Mouse (Mus musculus) layer of hippocampus, adult 2 months (tissue): ENCODE results near the gene Sec24a. TPM values are rescaled to one million over a fixed set of nuclear protein-coding genes. Genes with fewer than 3 reads are reported as not detected.
"Not testable (repeated sequence)": the region's sequence is repeated elsewhere in the genome, so short reads cannot be mapped to it uniquely, and the experiment has no call there.

Experiments used
- DNase-seq, 2 experiments: peaks; one replicate each; pipeline ENCODE4 v3.0.0; 2022; ENCODE audit warnings: low spot score in 2 of 2
- H3K27ac ChIP-seq: fragments of 200-600 bp; 2 replicates; pipeline ENCODE4 v1.8.1; 2022
- H3K4me3 ChIP-seq: fragments of 200-600 bp; 2 replicates; pipeline ENCODE4 v1.8.1; 2022; ENCODE audit warnings: mild to moderate bottlenecking
- CTCF ChIP-seq: fragments of 200-600 bp; conservative IDR thresholded peaks from 2 replicates; pipeline ENCODE4 v1.8.1; 2022; ENCODE audit warnings: antibody characterized with exemption, mild to moderate bottlenecking, moderate library complexity
- total RNA-seq, 2 experiments: library from RNA; stranded (reverse); gene quantifications; 2 replicates each; pipeline ENCODE4 v1.2.3; 2021

The Sec24a gene
- total RNA-seq, 2 experiments from 2014 or later: 17.6 to 21.6 TPM

- H3K27ac ChIP-seq: no peak overlapping the region
- no peak for TF ChIP-seq CTCF
- H3K4me3 ChIP-seq: no peak overlapping the region
- no peak for DNase-seq
Observed at GRCm38 (mm10) chr11:51694984-51695383, 68.5 kb downstream of the Sec24a start.

GRCm38 (mm10) chr11:51690597-51690996 lies 72.8 kb downstream of the Sec24a start:
- not testable (repeated sequence) for DNase-seq, H3K4me3 ChIP-seq, H3K27ac ChIP-seq
- peak; percentile 30 for TF ChIP-seq CTCF

GRCm38 (mm10) chr11:51689343-51689742 lies 74.1 kb downstream of the Sec24a start:
- no peak for TF ChIP-seq CTCF
- Histone ChIP-seq H3K27ac (peak overlapping the region; percentile 100), H3K4me3 (peak overlapping the region; percentile 96)
- DNase-seq: no peak

GRCm38 (mm10) chr11:51688330-51689328 lies 74.8 kb downstream of the Sec24a start, which contains the start of gene 0610009B22Rik:
TSS of gene 0610009B22Rik (minus strand) at chr11:51688874.
- peak; percentile 100 for DNase-seq
- TF ChIP-seq CTCF: no peak
- H3K4me3 ChIP-seq: peak within 1 kb of the TSS; percentile 96
- peak within 1 kb of the TSS; percentile 100 for H3K27ac ChIP-seq

- no peak for TF ChIP-seq CTCF
Observed at GRCm38 (mm10) chr11:51681976-51682374, 81.5 kb downstream of the Sec24a start.

GRCm38 (mm10) chr11:51681324-51681975 lies 82.0 kb downstream of the Sec24a start:
- DNase-seq: peak; percentile 89 to 93
- peak; percentile 96 for TF ChIP-seq CTCF

More at GRCm38 (mm10) chr11:51681976-51682374, 81.5 kb downstream of the Sec24a start:
- H3K27ac ChIP-seq: no peak overlapping the region
- DNase-seq: no peak
- no peak overlapping the region for H3K4me3 ChIP-seq

GRCm38 (mm10) chr11:51679466-51679865 lies 84.0 kb downstream of the Sec24a start:
- H3K4me3 ChIP-seq: no peak overlapping the region
- no peak overlapping the region for H3K27ac ChIP-seq
- TF ChIP-seq CTCF: no peak
- no peak for DNase-seq

More at GRCm38 (mm10) chr11:51681324-51681975, 82.0 kb downstream of the Sec24a start:
- Histone ChIP-seq H3K4me3 (no peak overlapping the region), H3K27ac (no peak overlapping the region)

GRCm38 (mm10) chr11:51677737-51678418 lies 85.6 kb downstream of the Sec24a start:
- Histone ChIP-seq H3K4me3 (no peak overlapping the region), H3K27ac (no peak overlapping the region)
- no peak for DNase-seq
- no peak for TF ChIP-seq CTCF

GRCm38 (mm10) chr11:51675386-51675785 lies 88.0 kb downstream of the Sec24a start:
- Histone ChIP-seq H3K27ac (no peak overlapping the region), H3K4me3 (no peak overlapping the region)
- no peak for TF ChIP-seq CTCF
- no peak for DNase-seq

- Histone ChIP-seq H3K27ac (no peak overlapping the region), H3K4me3 (no peak overlapping the region)
- no peak for DNase-seq
- TF ChIP-seq CTCF: no peak
Observed at GRCm38 (mm10) chr11:51673291-51673690, 90.1 kb downstream of the Sec24a start.

GRCm38 (mm10) chr11:51671376-51671775 lies 92.1 kb downstream of the Sec24a start:
- no peak for TF ChIP-seq CTCF
- no peak overlapping the region for H3K4me3 ChIP-seq
- DNase-seq: no peak
- no peak overlapping the region for H3K27ac ChIP-seq

GRCm38 (mm10) chr11:51670846-51671245 lies 92.6 kb downstream of the Sec24a start:
- no peak for TF ChIP-seq CTCF
- H3K27ac ChIP-seq: no peak overlapping the region
- no peak overlapping the region for H3K4me3 ChIP-seq
- no peak for DNase-seq

GRCm38 (mm10) chr11:51664747-51665146 lies 98.7 kb downstream of the Sec24a start:
- DNase-seq, H3K27ac ChIP-seq, H3K4me3 ChIP-seq: not testable (repeated sequence)
